Mouse (Mus musculus): Measurements from ENCODE around the gene Tm4sf20. TPM values are rescaled to one million over a fixed set of nuclear protein-coding genes. Genes with fewer than 3 reads are reported as not detected.

Gene Tm4sf20
- polyA plus RNA-seq, 1 experiment from 2014 or later = 201 TPM

Other genes with a start within 250 kb of the Tm4sf20 start
- gene Col4a4, start 181.6 kb downstream of the Tm4sf20 start, polyA plus RNA-seq (2015; fragmentation: Nextera tagmentation; extraction: Ambion mirVana) = 0.05 and 0.20 TPM in 2 replicates
- gene Col4a3, start 181.5 kb downstream of the Tm4sf20 start, polyA plus RNA-seq (2015; fragmentation: Nextera tagmentation; extraction: Ambion mirVana) = 0.16 and 0.21 TPM in 2 replicates
- gene Mff, start 43.6 kb downstream of the Tm4sf20 start, polyA plus RNA-seq (2015; fragmentation: Nextera tagmentation; extraction: Ambion mirVana) = 166 and 173 TPM in 2 replicates
- gene Gm47791, start 2.8 kb upstream of the Tm4sf20 start, polyA plus RNA-seq (2015; fragmentation: Nextera tagmentation; extraction: Ambion mirVana) = not detected in 2 replicates
- 14.1 and 31.8 TPM in 2 replicates for gene Agfg1, start 71.0 kb upstream of the Tm4sf20 start, polyA plus RNA-seq (2015; fragmentation: Nextera tagmentation; extraction: Ambion mirVana)
- gene A030005L19Rik, start 144.9 kb upstream of the Tm4sf20 start, polyA plus RNA-seq (2015; fragmentation: Nextera tagmentation; extraction: Ambion mirVana) = not detected in 2 replicates
- not detected in 2 replicates for gene A030014E15Rik, start 156.5 kb upstream of the Tm4sf20 start, polyA plus RNA-seq (2015; fragmentation: Nextera tagmentation; extraction: Ambion mirVana)
- not detected in 2 replicates for gene Gm6217, start 162.9 kb upstream of the Tm4sf20 start, polyA plus RNA-seq (2015; fragmentation: Nextera tagmentation; extraction: Ambion mirVana)
- not detected in 2 replicates for gene A030003K21Rik, start 174.9 kb upstream of the Tm4sf20 start, polyA plus RNA-seq (2015; fragmentation: Nextera tagmentation; extraction: Ambion mirVana)
- not detected in 2 replicates for gene Gm7544, start 187.6 kb upstream of the Tm4sf20 start, polyA plus RNA-seq (2015; fragmentation: Nextera tagmentation; extraction: Ambion mirVana)
- gene Gm47955, start 191.8 kb upstream of the Tm4sf20 start, polyA plus RNA-seq (2015; fragmentation: Nextera tagmentation; extraction: Ambion mirVana) = not detected in 2 replicates
- gene Gm47959, start 232.1 kb upstream of the Tm4sf20 start, polyA plus RNA-seq (2015; fragmentation: Nextera tagmentation; extraction: Ambion mirVana) = not detected in 2 replicates